Mouse (Mus musculus) heart, adult 18-20 months (tissue): ENCODE measurements around the gene Iqgap3. TPM values are rescaled to one million over a fixed set of nuclear protein-coding genes. Genes with fewer than 3 reads are reported as not detected.

Experiments
- DNase-seq, 2 experiments: peaks; one replicate each; pipeline ENCODE4 v3.0.0; 2021 to 2022; ENCODE audit warnings: mixed read lengths in 1 of 2
- total RNA-seq, 2 experiments: library from RNA; stranded (reverse); gene quantifications; 2 replicates each; pipeline ENCODE4 v1.2.3; 2021

The Iqgap3 gene
- total RNA-seq, 2 experiments from 2014 or later, result 0.39 to 0.69 TPM

GRCm38 (mm10) chr3:88094126-88094525 is 12.4 kb downstream of the Iqgap3 start:
- DNase-seq, result no peak

GRCm38 (mm10) chr3:88097666-88098065 is 15.9 kb downstream of the Iqgap3 start:
- no peak for DNase-seq

- no peak for DNase-seq
These were observed 18.5 kb downstream of the Iqgap3 start for GRCm38 (mm10) chr3:88100251-88100650.

GRCm38 (mm10) chr3:88101736-88102135 is 20.0 kb downstream of the Iqgap3 start:
- no peak for DNase-seq

GRCm38 (mm10) chr3:88102196-88102595 is 20.4 kb downstream of the Iqgap3 start:
- DNase-seq, result no peak

GRCm38 (mm10) chr3:88102611-88103010 is 20.8 kb downstream of the Iqgap3 start:
- peak in 1 of 2 experiments; percentile 42 for DNase-seq

- DNase-seq, result no peak
These were observed 24.4 kb downstream of the Iqgap3 start for GRCm38 (mm10) chr3:88106126-88106525.

- no peak for DNase-seq
These were observed 27.4 kb downstream of the Iqgap3 start for GRCm38 (mm10) chr3:88109126-88109525.

GRCm38 (mm10) chr3:88114396-88114795 is 32.6 kb downstream of the Iqgap3 start:
- DNase-seq, result no peak

GRCm38 (mm10) chr3:88120117-88120651 is 38.4 kb downstream of the Iqgap3 start:
- peak; percentile 71 to 85 for DNase-seq

GRCm38 (mm10) chr3:88121164-88122131 is 39.7 kb downstream of the Iqgap3 start:
- DNase-seq, result no peak

GRCm38 (mm10) chr3:88125195-88125594 is 43.4 kb downstream of the Iqgap3 start:
- no peak for DNase-seq

- DNase-seq, result no peak
These were observed 44.4 kb downstream of the Iqgap3 start for GRCm38 (mm10) chr3:88126181-88126580.

- DNase-seq, result no peak
These were observed 45.9 kb downstream of the Iqgap3 start for GRCm38 (mm10) chr3:88127636-88128035.

- no peak for DNase-seq
These were observed 46.3 kb downstream of the Iqgap3 start for GRCm38 (mm10) chr3:88128056-88128455.

- no peak for DNase-seq
These were observed 47.2 kb downstream of the Iqgap3 start for GRCm38 (mm10) chr3:88129006-88129405.

- DNase-seq, result no peak
These were observed 49.3 kb downstream of the Iqgap3 start for GRCm38 (mm10) chr3:88131071-88131470.

- DNase-seq, result no peak
These were observed 50.7 kb downstream of the Iqgap3 start for GRCm38 (mm10) chr3:88132492-88132891.

- DNase-seq, result peak; percentile 77 to 86
These were observed 51.5 kb downstream of the Iqgap3 start for GRCm38 (mm10) chr3:88133187-88133771.

GRCm38 (mm10) chr3:88136346-88136745 is 54.6 kb downstream of the Iqgap3 start:
- DNase-seq, result no peak

GRCm38 (mm10) chr3:88136945-88137494 is 55.2 kb downstream of the Iqgap3 start:
- no peak for DNase-seq

- DNase-seq, result no peak
These were observed 56.0 kb downstream of the Iqgap3 start for GRCm38 (mm10) chr3:88137821-88138220.
